8 mouse cellular contexts compared by ENCODE assay signal in genomic region chr6:86403728-86404099, GRCm38 (mm10). TPM values are rescaled to one million over a fixed set of nuclear protein-coding genes. Genes with fewer than 3 reads are reported as not detected.
DNase-seq lines count a peak whose midpoint lies in the region; ATAC-seq and TF ChIP-seq lines count a peak whose summit lies in the region.

No protein-coding gene starts in this region.

- H3K27me3 ChIP-seq in intestine, embryonic 14.5 days (replicated peaks; ENCODE audit: control insufficient read depth, insufficient read depth, low read length) = no peaks in the 10 kb centered on the region
- peaks cover 5% of the 10 kb centered on the region for H3K27me3 ChIP-seq in midbrain, embryonic 10.5 days (ENCODE audit: low read depth, poor library complexity, severe bottlenecking)
- H3K27me3 ChIP-seq in spleen, adult 2 months (ENCODE audit: control insufficient read depth, insufficient read depth, low read length) = no peaks in the 10 kb centered on the region

- WGBS in intestine, embryonic 14.5 days = under 1% methylated on average over 15 of the region's 15 CpGs
- WGBS in midbrain, embryonic 10.5 days = under 1% methylated on average over 15 of the region's 15 CpGs
- 1% methylated on average over 15 of the region's 15 CpGs for WGBS in spleen, adult 2 months

- no peak for TF ChIP-seq POLR2A in spleen, adult 2 months (IDR thresholded peaks at IDR 0.05; ENCODE audit: low read depth, low read length)

- H3K9me3 ChIP-seq in intestine, embryonic 14.5 days (ENCODE audit: control insufficient read depth, low read length) = no peaks in the 10 kb centered on the region
- no peaks in the 10 kb centered on the region for H3K9me3 ChIP-seq in midbrain, embryonic 10.5 days (replicated peaks)

- peak overlapping the region; percentile 81 for H3K4me3 ChIP-seq in gastrocnemius, adult 2 months
- H3K4me3 ChIP-seq in intestine, embryonic 14.5 days (ENCODE audit: low read depth, low read length) = peak overlapping the region; percentile 92
- peak overlapping the region; percentile 86 for H3K4me3 ChIP-seq in midbrain, embryonic 10.5 days
- peak overlapping the region; percentile 27 for H3K4me3 ChIP-seq in spleen, adult 2 months (ENCODE audit: extremely low read depth, insufficient read depth, insufficient read length)

- H3K4me1 ChIP-seq in intestine, embryonic 14.5 days (replicated peaks; ENCODE audit: control insufficient read depth, insufficient read depth, low read length) = peaks cover 12% of the 10 kb centered on the region
- peaks cover 26% of the 10 kb centered on the region for H3K4me1 ChIP-seq in midbrain, embryonic 10.5 days
- peaks cover 3% of the 10 kb centered on the region; the same call in 1 of the 2 replicates for H3K4me1 ChIP-seq in spleen, adult 2 months (ENCODE audit: control insufficient read depth, insufficient read depth, insufficient read length)

- peak; percentile 95 for DNase-seq in kidney, adult 18-20 months
- DNase-seq in kidney, adult 11 months = no peak
- DNase-seq in cerebellum, postnatal 4 days (ENCODE audit: low spot score in 2 of 2) = peak; percentile 84 to 93
- no peak for DNase-seq in gastrocnemius, adult 2 months
- peak; percentile 98 for DNase-seq in intestine, embryonic 14.5 days (ENCODE audit: low spot score)
- peak; percentile 86 for DNase-seq in left cerebral cortex, postnatal 4 days
- DNase-seq in midbrain, embryonic 10.5 days (ENCODE audit: low spot score) = peak; percentile 86
- DNase-seq in spleen, adult 2 months (ENCODE audit: low read depth in 1 of 2, low spot score in 2 of 2) = peak in 1 of 2 experiments; percentile 76

- peaks cover 18% of the 10 kb centered on the region for H3K36me3 ChIP-seq in intestine, embryonic 14.5 days (ENCODE audit: control insufficient read depth, insufficient read depth, low read length)
- peaks cover 26% of the 10 kb centered on the region for H3K36me3 ChIP-seq in midbrain, embryonic 10.5 days
- peaks cover 3% of the 10 kb centered on the region; the same call in 1 of the 2 replicates for H3K36me3 ChIP-seq in spleen, adult 2 months (ENCODE audit: control insufficient read depth, insufficient read depth, low read length)

- H3K9ac ChIP-seq in intestine, embryonic 14.5 days (ENCODE audit: low read length) = peak overlapping the region; percentile 99

- intact Hi-C loops in gastrocnemius, adult 2 months (cut with DNase I) = loop anchor here (5.0 kb wide), 1 partner anchor 261 kb away; no protein-coding TSS in a partner anchor
- intact Hi-C loops in left cerebral cortex, postnatal 4 days (cut with DNase I) = no loop called here

- TF ChIP-seq CTCF in gastrocnemius, adult 2 months (IDR thresholded peaks at IDR 0.05) = peak; percentile 8; the same call in 1 of the 2 replicates
- no peak for TF ChIP-seq CTCF in spleen, adult 2 months (IDR thresholded peaks at IDR 0.05; ENCODE audit: extremely low read depth, insufficient read depth, insufficient read length, insufficient replicate concordance)

- H3K4me2 ChIP-seq in intestine, embryonic 14.5 days (ENCODE audit: low read length) = peak overlapping the region; percentile 60

- ATAC-seq in intestine, embryonic 14.5 days (replicated peaks; ENCODE audit: low FRiP score, low TSS enrichment, low read depth) = peak; percentile 81

- H3K27ac ChIP-seq in gastrocnemius, adult 2 months = peak overlapping the region; percentile 95
- H3K27ac ChIP-seq in intestine, embryonic 14.5 days (ENCODE audit: low read depth) = peak overlapping the region; percentile 100; the same call in 1 of the 2 replicates
- H3K27ac ChIP-seq in midbrain, embryonic 10.5 days (replicated peaks) = peak overlapping the region; percentile 100
- no peak overlapping the region for H3K27ac ChIP-seq in spleen, adult 2 months (ENCODE audit: insufficient read depth, low read length)

RNA-seq across cellular contexts. Expression of gene Tia1, which starts 0.3 kb away (rescaled TPM):
- total RNA-seq in gastrocnemius, adult 2 months (2021) = 10 to 100 TPM; 20.7 to 22.7 TPM
- polyA plus RNA-seq in intestine, embryonic 14.5 days (2014; fragmentation: Nextera tagmentation; extraction: Ambion mirVana) = 184 and 216 TPM in 2 replicates
- total RNA-seq in left cerebral cortex, postnatal 4 days (2021) = 100 to 1,000 TPM; 192 TPM
- 221 and 253 TPM in 2 replicates for polyA plus RNA-seq in midbrain, embryonic 10.5 days (2016; fragmentation: Nextera tagmentation; extraction: Ambion mirVana)
- polyA plus RNA-seq in spleen, adult 2 months (2012; rRNA removed) = 15.4 and 15.9 TPM in 2 replicates

RNA-seq across cellular contexts. Expression of gene Pcyox1, which starts 6.8 kb away (rescaled TPM):
- 10 to 100 TPM; 49.7 to 50.8 TPM for total RNA-seq in gastrocnemius, adult 2 months (2021)
- polyA plus RNA-seq in intestine, embryonic 14.5 days (2014; fragmentation: Nextera tagmentation; extraction: Ambion mirVana) = 81.6 and 87.9 TPM in 2 replicates
- 100 to 1,000 TPM; 105 to 113 TPM for total RNA-seq in left cerebral cortex, postnatal 4 days (2021)
- polyA plus RNA-seq in midbrain, embryonic 10.5 days (2016; fragmentation: Nextera tagmentation; extraction: Ambion mirVana) = 87.9 and 110 TPM in 2 replicates
- polyA plus RNA-seq in spleen, adult 2 months (2012; rRNA removed) = 10.3 and 10.5 TPM in 2 replicates

RNA-seq across cellular contexts. Expression of gene Gm44790, which starts 22.7 kb away (rescaled TPM):
- total RNA-seq in gastrocnemius, adult 2 months (2021) = under 1 TPM in 1 of 2 experiments, not detected in 1; 0.53 TPM
- not detected in 2 replicates for polyA plus RNA-seq in intestine, embryonic 14.5 days (2014; fragmentation: Nextera tagmentation; extraction: Ambion mirVana)
- total RNA-seq in left cerebral cortex, postnatal 4 days (2021) = not detected
- polyA plus RNA-seq in midbrain, embryonic 10.5 days (2016; fragmentation: Nextera tagmentation; extraction: Ambion mirVana) = 0.63 and 0.89 TPM in 2 replicates
- 8.5 and 10.4 TPM in 2 replicates for polyA plus RNA-seq in spleen, adult 2 months (2012; rRNA removed)

RNA-seq across cellular contexts. Expression of gene Snrpg, which starts 32.6 kb away (rescaled TPM):
- 10 to 100 TPM; 23.3 to 37.8 TPM for total RNA-seq in gastrocnemius, adult 2 months (2021)
- 787 and 872 TPM in 2 replicates for polyA plus RNA-seq in intestine, embryonic 14.5 days (2014; fragmentation: Nextera tagmentation; extraction: Ambion mirVana)
- total RNA-seq in left cerebral cortex, postnatal 4 days (2021) = 100 to 1,000 TPM; 120 to 152 TPM
- polyA plus RNA-seq in midbrain, embryonic 10.5 days (2016; fragmentation: Nextera tagmentation; extraction: Ambion mirVana) = 799 and 889 TPM in 2 replicates
- polyA plus RNA-seq in spleen, adult 2 months (2012; rRNA removed) = 31.8 and 60.7 TPM in 2 replicates

RNA-seq across cellular contexts. Expression of gene C87436, which starts 34.5 kb away (rescaled TPM):
- 1 to 10 TPM; 7.5 to 8.0 TPM for total RNA-seq in gastrocnemius, adult 2 months (2021)
- 21.4 and 26.5 TPM in 2 replicates for polyA plus RNA-seq in intestine, embryonic 14.5 days (2014; fragmentation: Nextera tagmentation; extraction: Ambion mirVana)
- 10 to 100 TPM; 16.2 to 17.6 TPM for total RNA-seq in left cerebral cortex, postnatal 4 days (2021)
- 22.8 and 24.8 TPM in 2 replicates for polyA plus RNA-seq in midbrain, embryonic 10.5 days (2016; fragmentation: Nextera tagmentation; extraction: Ambion mirVana)
- polyA plus RNA-seq in spleen, adult 2 months (2012; rRNA removed) = 9.5 and 9.7 TPM in 2 replicates

Comparison
In these comparisons a context has a peak if more than half of its experiments do, and no peak if none do; other contexts are left out.
1. DNase-seq: peak in kidney, adult 18-20 months (single experiment), cerebellum, postnatal 4 days (2 of 2), intestine, embryonic 14.5 days (single experiment), left cerebral cortex, postnatal 4 days (single experiment) and midbrain, embryonic 10.5 days (single experiment); none in kidney, adult 11 months (single experiment) and gastrocnemius, adult 2 months (single experiment).
2. H3K4me3 ChIP-seq: peak in every context shown above with its lines; median percentile 92 in intestine, embryonic 14.5 days; 86 in midbrain, embryonic 10.5 days; 81 in gastrocnemius, adult 2 months; 27 in spleen, adult 2 months.
3. RNA of gene Tia1, which starts 0.3 kb away (polyA plus RNA-seq): 221 to 253 TPM in midbrain, embryonic 10.5 days and 184 to 216 TPM in intestine, embryonic 14.5 days; 15.4 to 15.9 TPM in spleen, adult 2 months; every median in the first group is over 10 times any median in the second.